Mouse (Mus musculus) forebrain, embryonic 13.5 days (tissue): Measurements from ENCODE around the gene Prpf18. TPM values are rescaled to one million over a fixed set of nuclear protein-coding genes. Genes with fewer than 3 reads are reported as not detected.

ENCODE experiments used
- ATAC-seq: fragments of 200-750 bp; cut with Nextera tagmentation; 2 replicates; pipeline ENCODE4 v1.8.0; 2017
- H3K27ac ChIP-seq: fragments of 300-500 bp; sonication (generic); 2 replicates; pipeline ENCODE4 v1.5.1; 2015; ENCODE audit warnings: inconsistent platforms, mild to moderate bottlenecking, moderate library complexity
- H3K27me3 ChIP-seq: fragments of 300-500 bp; sonication (generic); 2 replicates; pipeline ENCODE4 v1.6.1; 2015; ENCODE audit warnings: mild to moderate bottlenecking, inconsistent platforms
- H3K36me3 ChIP-seq: fragments of 300-500 bp; sonication (generic); 2 replicates; pipeline ENCODE4 v1.6.1; 2015; ENCODE audit warnings: mild to moderate bottlenecking, inconsistent platforms; ENCODE audit not compliant: poor library complexity, severe bottlenecking
- H3K4me1 ChIP-seq: fragments of 300-500 bp; sonication (generic); 2 replicates; pipeline ENCODE4 v1.6.1; 2015; ENCODE audit warnings: inconsistent platforms
- H3K4me2 ChIP-seq: fragments of 300-500 bp; sonication (generic); 2 replicates; pipeline ENCODE4 v1.6.1; 2015; ENCODE audit warnings: inconsistent platforms, mild to moderate bottlenecking, moderate library complexity
- H3K4me3 ChIP-seq: fragments of 300-500 bp; sonication (generic); 2 replicates; pipeline ENCODE4 v1.5.1; 2015; ENCODE audit warnings: mild to moderate bottlenecking, inconsistent platforms
- H3K9ac ChIP-seq: fragments of 300-500 bp; sonication (generic); 2 replicates; pipeline ENCODE4 v1.6.1; 2015; ENCODE audit warnings: mild to moderate bottlenecking, inconsistent platforms
- H3K9me3 ChIP-seq: fragments of 300-500 bp; sonication (generic); replicated peaks from 2 replicates; pipeline ENCODE4 v1.6.1; 2016; ENCODE audit warnings: inconsistent platforms
- WGBS: fragments of 180-500 bp; shearing (Covaris S2); methylation state at CpG from one replicate; pipeline ENCODE4 v1.1.7; 2015; 5-methylcytosine and 5-hydroxymethylcytosine counted together
- polyA plus RNA-seq: library from polyadenylated mRNA; unstranded; fragments of >200 nt; fragmentation: Nextera tagmentation; extraction: Ambion mirVana; gene quantifications from 2 replicates; pipeline ENCODE4 v1.2.1, GENCODE M21; 2015

Prpf18 gene
- polyA plus RNA-seq, 1 experiment from 2014 or later: 52.9 TPM

- no peak overlapping the region for H3K4me3 ChIP-seq
- H3K27ac ChIP-seq: no peak overlapping the region
- no peaks in the 10 kb centered on the region for H3K27me3 ChIP-seq
- no peak for ATAC-seq
- H3K9ac ChIP-seq: no peak overlapping the region
- H3K4me2 ChIP-seq: no peak overlapping the region
- peaks cover 75% of the 10 kb centered on the region for H3K36me3 ChIP-seq
- H3K9me3 ChIP-seq: no peaks in the 10 kb centered on the region
- 85% methylated on average over 6 of the region's 6 CpGs for WGBS
- no peaks in the 10 kb centered on the region; the same call in 1 of the 2 replicates for H3K4me1 ChIP-seq
Measured at GRCm38 (mm10) chr2:4611295-4611694, 40.6 kb downstream of the Prpf18 start.

GRCm38 (mm10) chr2:4609433-4609832 is 42.5 kb downstream of the Prpf18 start:
- Histone ChIP-seq H3K4me1 (no peaks in the 10 kb centered on the region; the same call in 1 of the 2 replicates), H3K4me2 (no peak overlapping the region), H3K27me3 (no peaks in the 10 kb centered on the region), H3K9ac (no peak overlapping the region), H3K27ac (no peak overlapping the region; the same call in 1 of the 2 replicates), H3K4me3 (no peak overlapping the region), H3K36me3 (peaks cover 94% of the 10 kb centered on the region), H3K9me3 (no peaks in the 10 kb centered on the region)
- no peak for ATAC-seq
- WGBS: 89% methylated on average over 10 of the region's 10 CpGs

- Histone ChIP-seq H3K9ac (no peak overlapping the region), H3K4me3 (no peak overlapping the region), H3K4me2 (no peak overlapping the region), H3K36me3 (peaks cover 99% of the 10 kb centered on the region), H3K27ac (no peak overlapping the region), H3K9me3 (no peaks in the 10 kb centered on the region), H3K27me3 (no peaks in the 10 kb centered on the region), H3K4me1 (no peaks in the 10 kb centered on the region; the same call in 1 of the 2 replicates)
- ATAC-seq: no peak; the same call in 1 of the 2 replicates
- 73% methylated on average over 3 of the region's 3 CpGs for WGBS
Measured at GRCm38 (mm10) chr2:4608253-4608652, 43.7 kb downstream of the Prpf18 start.

GRCm38 (mm10) chr2:4606559-4606958 is 45.4 kb downstream of the Prpf18 start:
- no peak overlapping the region for H3K4me3 ChIP-seq
- WGBS: 91% methylated on average over 3 of the region's 3 CpGs

GRCm38 (mm10) chr2:4603361-4603945 is 48.5 kb downstream of the Prpf18 start:
- Histone ChIP-seq H3K9me3 (no peaks in the 10 kb centered on the region), H3K27me3 (no peaks in the 10 kb centered on the region), H3K4me1 (peaks cover 7% of the 10 kb centered on the region; the same call in 1 of the 2 replicates), H3K4me3 (no peak overlapping the region), H3K27ac (no peak overlapping the region), H3K36me3 (peaks cover 93% of the 10 kb centered on the region), H3K9ac (no peak overlapping the region), H3K4me2 (no peak overlapping the region)
- 92% methylated on average over 33 of the region's 33 CpGs for WGBS
- no peak for ATAC-seq

More at GRCm38 (mm10) chr2:4606559-4606958, 45.4 kb downstream of the Prpf18 start:
- Histone ChIP-seq H3K36me3 (peaks cover 99% of the 10 kb centered on the region), H3K9ac (no peak overlapping the region), H3K4me2 (no peak overlapping the region), H3K9me3 (no peaks in the 10 kb centered on the region), H3K4me1 (peaks cover 6% of the 10 kb centered on the region; the same call in 1 of the 2 replicates), H3K27ac (no peak overlapping the region), H3K27me3 (no peaks in the 10 kb centered on the region)
- no peak for ATAC-seq

- no peaks in the 10 kb centered on the region for H3K27me3 ChIP-seq
- H3K36me3 ChIP-seq: peaks cover 93% of the 10 kb centered on the region
- ATAC-seq: peak; percentile 52
- 0 out of 2 replicates have a peak, but pooled peaks cover 7% of the 10 kb centered on the region for H3K4me1 ChIP-seq
- H3K4me3 ChIP-seq: no peak overlapping the region
- WGBS: 61% methylated on average over 15 of the region's 15 CpGs
- peak overlapping the region; percentile 27; the same call in 1 of the 2 replicates for H3K27ac ChIP-seq
- no peaks in the 10 kb centered on the region for H3K9me3 ChIP-seq
- H3K9ac ChIP-seq: no peak overlapping the region
- no peak overlapping the region for H3K4me2 ChIP-seq
Measured at GRCm38 (mm10) chr2:4601034-4601890, 50.7 kb downstream of the Prpf18 start.

GRCm38 (mm10) chr2:4596992-4597391 is 54.9 kb downstream of the Prpf18 start:
- no peak for ATAC-seq
- WGBS: 95% methylated on average over 7 of the region's 7 CpGs
- Histone ChIP-seq H3K9ac (no peak overlapping the region), H3K4me3 (no peak overlapping the region), H3K36me3 (peaks cover 92% of the 10 kb centered on the region), H3K27ac (no peak overlapping the region), H3K4me2 (no peak overlapping the region), H3K4me1 (0 out of 2 replicates have a peak, but pooled peaks cover 4% of the 10 kb centered on the region), H3K9me3 (no peaks in the 10 kb centered on the region), H3K27me3 (no peaks in the 10 kb centered on the region)

GRCm38 (mm10) chr2:4593878-4594387 is 58.0 kb downstream of the Prpf18 start:
- no peak for ATAC-seq
- Histone ChIP-seq H3K27ac (no peak overlapping the region), H3K27me3 (no peaks in the 10 kb centered on the region), H3K9me3 (no peaks in the 10 kb centered on the region), H3K4me1 (no peaks in the 10 kb centered on the region), H3K9ac (no peak overlapping the region), H3K4me3 (no peak overlapping the region), H3K4me2 (no peak overlapping the region), H3K36me3 (peaks cover 96% of the 10 kb centered on the region)
- 95% methylated on average over 3 of the region's 3 CpGs for WGBS

- H3K9ac ChIP-seq: no peak overlapping the region
- no peaks in the 10 kb centered on the region for H3K27me3 ChIP-seq
- H3K9me3 ChIP-seq: no peaks in the 10 kb centered on the region
- H3K4me3 ChIP-seq: no peak overlapping the region
- H3K4me1 ChIP-seq: no peaks in the 10 kb centered on the region
- peak; percentile 58; the same call in 1 of the 2 replicates for ATAC-seq
- 37% methylated on average over 9 of the region's 9 CpGs for WGBS
- no peak overlapping the region for H3K4me2 ChIP-seq
- H3K36me3 ChIP-seq: peaks cover 96% of the 10 kb centered on the region
- H3K27ac ChIP-seq: no peak overlapping the region
Measured at GRCm38 (mm10) chr2:4593433-4593832, 58.5 kb downstream of the Prpf18 start.

- ATAC-seq: no peak
- Histone ChIP-seq H3K4me3 (no peak overlapping the region), H3K4me2 (no peak overlapping the region), H3K36me3 (peaks cover 96% of the 10 kb centered on the region), H3K4me1 (no peaks in the 10 kb centered on the region), H3K27ac (no peak overlapping the region), H3K9me3 (no peaks in the 10 kb centered on the region), H3K9ac (no peak overlapping the region), H3K27me3 (no peaks in the 10 kb centered on the region)
- 96% methylated on average over 7 of the region's 7 CpGs for WGBS
Measured at GRCm38 (mm10) chr2:4592666-4593065, 59.2 kb downstream of the Prpf18 start.

GRCm38 (mm10) chr2:4591647-4592046 is 60.3 kb downstream of the Prpf18 start:
- Histone ChIP-seq H3K36me3 (peaks cover 96% of the 10 kb centered on the region), H3K4me3 (no peak overlapping the region), H3K27ac (no peak overlapping the region), H3K9ac (no peak overlapping the region), H3K4me2 (no peak overlapping the region), H3K4me1 (no peaks in the 10 kb centered on the region), H3K27me3 (no peaks in the 10 kb centered on the region), H3K9me3 (no peaks in the 10 kb centered on the region)
- 87% methylated on average over 3 of the region's 3 CpGs for WGBS
- ATAC-seq: no peak
